Mouse (Mus musculus): ENCODE measurements around the gene Dhx38. TPM values are rescaled to one million over a fixed set of nuclear protein-coding genes. Genes with fewer than 3 reads are reported as not detected.

Dhx38 gene
- 101 and 103 TPM in 2 replicates for total RNA-seq (2017)

- peak; percentile 96 for ATAC-seq (ENCODE audit: extremely low read depth, insufficient number of reproducible peaks, low FRiP score, poor library complexity, severe bottlenecking)
These were observed at the start of gene Dhx38, which contains the start of gene Txnl4b for GRCm38 (mm10) chr8:109565498-109566333. Dhx38 (minus strand) TSS chr8:109565861. Txnl4b (plus strand) TSS chr8:109565892.

- 0 out of 2 replicates have a peak, but pooled peaks have one; percentile 30 for ATAC-seq (ENCODE audit: extremely low read depth, insufficient number of reproducible peaks, low FRiP score, poor library complexity, severe bottlenecking)
These were observed 48.9 kb upstream of the Dhx38 start, which contains the start of gene Pkd1l3 for GRCm38 (mm10) chr8:109614243-109615210. Pkd1l3 (plus strand) TSS chr8:109614517.

GRCm38 (mm10) chr8:109609153-109609502 lies 43.5 kb upstream of the Dhx38 start:
- ATAC-seq (ENCODE audit: extremely low read depth, insufficient number of reproducible peaks, low FRiP score, poor library complexity, severe bottlenecking), result no peak

- peak; percentile 92 for ATAC-seq (ENCODE audit: extremely low read depth, insufficient number of reproducible peaks, low FRiP score, poor library complexity, severe bottlenecking)
These were observed 42.9 kb upstream of the Dhx38 start, which contains the start of gene Dhodh for GRCm38 (mm10) chr8:109608271-109609152. Dhodh (minus strand) TSS chr8:109608673.

GRCm38 (mm10) chr8:109607650-109608049 lies 42.0 kb upstream of the Dhx38 start:
- ATAC-seq (ENCODE audit: extremely low read depth, insufficient number of reproducible peaks, low FRiP score, poor library complexity, severe bottlenecking), result no peak

GRCm38 (mm10) chr8:109606725-109607124 lies 41.1 kb upstream of the Dhx38 start:
- ATAC-seq (ENCODE audit: extremely low read depth, insufficient number of reproducible peaks, low FRiP score, poor library complexity, severe bottlenecking), result no peak

- peak; percentile 74 for ATAC-seq (ENCODE audit: extremely low read depth, insufficient number of reproducible peaks, low FRiP score, poor library complexity, severe bottlenecking)
These were observed 30.2 kb upstream of the Dhx38 start for GRCm38 (mm10) chr8:109595854-109596253.

- peak; percentile 28; the same call in 1 of the 2 replicates for ATAC-seq (ENCODE audit: extremely low read depth, insufficient number of reproducible peaks, low FRiP score, poor library complexity, severe bottlenecking)
These were observed 27.6 kb upstream of the Dhx38 start for GRCm38 (mm10) chr8:109593117-109593788.

- no peak for ATAC-seq (ENCODE audit: extremely low read depth, insufficient number of reproducible peaks, low FRiP score, poor library complexity, severe bottlenecking)
These were observed 26.5 kb upstream of the Dhx38 start for GRCm38 (mm10) chr8:109592164-109592563.

- ATAC-seq (ENCODE audit: extremely low read depth, insufficient number of reproducible peaks, low FRiP score, poor library complexity, severe bottlenecking), result no peak
These were observed 25.7 kb upstream of the Dhx38 start for GRCm38 (mm10) chr8:109591367-109591766.

- no peak for ATAC-seq (ENCODE audit: extremely low read depth, insufficient number of reproducible peaks, low FRiP score, poor library complexity, severe bottlenecking)
These were observed 25.2 kb upstream of the Dhx38 start for GRCm38 (mm10) chr8:109590901-109591300.

GRCm38 (mm10) chr8:109586972-109587504 lies 21.4 kb upstream of the Dhx38 start:
- no peak for ATAC-seq (ENCODE audit: extremely low read depth, insufficient number of reproducible peaks, low FRiP score, poor library complexity, severe bottlenecking)

- ATAC-seq (ENCODE audit: extremely low read depth, insufficient number of reproducible peaks, low FRiP score, poor library complexity, severe bottlenecking), result peak; percentile 49
These were observed 20.0 kb upstream of the Dhx38 start for GRCm38 (mm10) chr8:109585652-109586051.

GRCm38 (mm10) chr8:109584830-109585229 lies 19.2 kb upstream of the Dhx38 start:
- no peak for ATAC-seq (ENCODE audit: extremely low read depth, insufficient number of reproducible peaks, low FRiP score, poor library complexity, severe bottlenecking)

- no peak for ATAC-seq (ENCODE audit: extremely low read depth, insufficient number of reproducible peaks, low FRiP score, poor library complexity, severe bottlenecking)
These were observed 18.6 kb upstream of the Dhx38 start for GRCm38 (mm10) chr8:109584293-109584692.

- ATAC-seq (ENCODE audit: extremely low read depth, insufficient number of reproducible peaks, low FRiP score, poor library complexity, severe bottlenecking), result peak; percentile 75
These were observed 13.2 kb upstream of the Dhx38 start, which contains the start of gene Hp for GRCm38 (mm10) chr8:109578900-109579301. Hp (minus strand) TSS chr8:109579172.

GRCm38 (mm10) chr8:109576311-109576710 lies 10.7 kb upstream of the Dhx38 start:
- no peak for ATAC-seq (ENCODE audit: extremely low read depth, insufficient number of reproducible peaks, low FRiP score, poor library complexity, severe bottlenecking)

GRCm38 (mm10) chr8:109571139-109571538 lies 5.5 kb upstream of the Dhx38 start:
- peak; percentile 27; the same call in 1 of the 2 replicates for ATAC-seq (ENCODE audit: extremely low read depth, insufficient number of reproducible peaks, low FRiP score, poor library complexity, severe bottlenecking)
